Comparison of ENCODE assay signal across 8 mouse cellular contexts in the genomic region with DNA sequence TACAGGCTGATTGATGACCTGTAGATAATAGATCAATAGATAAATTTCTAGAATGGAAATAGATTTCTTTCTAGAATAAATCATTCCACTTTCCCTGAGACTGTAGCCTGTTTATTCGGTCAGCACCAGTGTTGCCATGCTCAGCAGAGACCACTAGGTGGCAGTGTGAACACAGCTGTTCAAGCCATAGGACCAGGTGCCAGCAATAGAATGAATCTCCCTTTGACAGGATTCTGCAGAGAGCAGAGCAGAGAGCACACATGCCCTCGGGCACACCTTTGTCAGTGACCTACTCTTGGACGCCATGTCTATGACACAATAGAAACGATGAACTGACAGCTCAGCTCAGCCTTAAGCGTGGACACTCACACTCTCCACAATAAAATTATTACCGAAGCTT.
DNase-seq lines count a peak whose midpoint lies in the region; ATAC-seq lines count a peak whose summit lies in the region.

No protein-coding gene starts in this region.

- no peak overlapping the region for H3K27ac ChIP-seq in embryonic facial prominence, embryonic 14.5 days (replicated peaks; ENCODE audit: low read depth, low read length)
- H3K27ac ChIP-seq in kidney, embryonic 16.5 days (ENCODE audit: low read length) = no peak overlapping the region
- no peak overlapping the region for H3K27ac ChIP-seq in liver, embryonic 11.5 days (ENCODE audit: low read depth, low read length)
- H3K27ac ChIP-seq in neural tube, embryonic 11.5 days (ENCODE audit: low read depth, low read length) = no peak overlapping the region
- H3K27ac ChIP-seq in stomach, embryonic 15.5 days = no peak overlapping the region

- no peak overlapping the region for H3K4me3 ChIP-seq in embryonic facial prominence, embryonic 14.5 days (ENCODE audit: low read depth, low read length)
- no peak overlapping the region for H3K4me3 ChIP-seq in kidney, embryonic 16.5 days (ENCODE audit: low read length)
- H3K4me3 ChIP-seq in liver, embryonic 11.5 days (ENCODE audit: low read depth, low read length) = no peak overlapping the region
- H3K4me3 ChIP-seq in neural tube, embryonic 11.5 days (ENCODE audit: low read depth, low read length) = no peak overlapping the region
- H3K4me3 ChIP-seq in stomach, embryonic 15.5 days (replicated peaks) = no peak overlapping the region

- no peaks in the 10 kb centered on the region for H3K27me3 ChIP-seq in embryonic facial prominence, embryonic 14.5 days (replicated peaks; ENCODE audit: control insufficient read depth, insufficient read depth, low read length)
- H3K27me3 ChIP-seq in kidney, embryonic 16.5 days (ENCODE audit: insufficient read depth, low read length) = no peaks in the 10 kb centered on the region
- H3K27me3 ChIP-seq in liver, embryonic 11.5 days (replicated peaks; ENCODE audit: control insufficient read depth, insufficient read depth, low read length) = no peaks in the 10 kb centered on the region
- H3K27me3 ChIP-seq in neural tube, embryonic 11.5 days (ENCODE audit: control insufficient read depth, insufficient read depth, low read length) = no peaks in the 10 kb centered on the region
- H3K27me3 ChIP-seq in stomach, embryonic 15.5 days (replicated peaks) = no peaks in the 10 kb centered on the region

- WGBS in embryonic facial prominence, embryonic 14.5 days = 24% methylated on average over 6 of the region's 6 CpGs
- WGBS in kidney, embryonic 16.5 days = 20% methylated on average over 6 of the region's 6 CpGs
- WGBS in liver, embryonic 11.5 days = 27% methylated on average over 6 of the region's 6 CpGs
- 34% methylated on average over 6 of the region's 6 CpGs for WGBS in neural tube, embryonic 11.5 days
- WGBS in stomach, embryonic 15.5 days = 21% methylated on average over 6 of the region's 6 CpGs

- H3K9ac ChIP-seq in embryonic facial prominence, embryonic 14.5 days (ENCODE audit: low read depth, low read length) = no peak overlapping the region
- H3K9ac ChIP-seq in kidney, embryonic 16.5 days (replicated peaks; ENCODE audit: low read length) = no peak overlapping the region
- no peak overlapping the region for H3K9ac ChIP-seq in liver, embryonic 11.5 days (ENCODE audit: low read depth, low read length)
- no peak overlapping the region for H3K9ac ChIP-seq in neural tube, embryonic 11.5 days (ENCODE audit: low read length)
- no peak overlapping the region for H3K9ac ChIP-seq in stomach, embryonic 15.5 days

- H3K4me2 ChIP-seq in embryonic facial prominence, embryonic 14.5 days (ENCODE audit: low read depth, low read length) = no peak overlapping the region
- H3K4me2 ChIP-seq in kidney, embryonic 16.5 days (replicated peaks; ENCODE audit: low read depth, low read length) = no peak overlapping the region
- no peak overlapping the region for H3K4me2 ChIP-seq in liver, embryonic 11.5 days
- H3K4me2 ChIP-seq in neural tube, embryonic 11.5 days (ENCODE audit: low read depth) = no peak overlapping the region
- no peak overlapping the region for H3K4me2 ChIP-seq in stomach, embryonic 15.5 days

- DNase-seq in CD4-positive helper T cell, adult 2 months (ENCODE audit: low read depth, low spot score) = peak; percentile 71
- DNase-seq in adrenal gland, postnatal 36 days = peak; percentile 72 to 78
- peak; percentile 91 for DNase-seq in embryonic facial prominence, embryonic 14.5 days (ENCODE audit: low spot score)
- peak; percentile 79 for DNase-seq in heart, adult 8-10 months (ENCODE audit: low spot score)
- DNase-seq in liver, embryonic 11.5 days (ENCODE audit: low spot score) = no peak
- peak; percentile 83 for DNase-seq in neural tube, embryonic 11.5 days (ENCODE audit: low spot score)

- H3K4me1 ChIP-seq in embryonic facial prominence, embryonic 14.5 days (ENCODE audit: control insufficient read depth, insufficient read depth, low read length) = no peaks in the 10 kb centered on the region
- peaks cover 6% of the 10 kb centered on the region; the same call in 1 of the 2 replicates for H3K4me1 ChIP-seq in kidney, embryonic 16.5 days (ENCODE audit: insufficient read depth, low read length)
- H3K4me1 ChIP-seq in liver, embryonic 11.5 days (replicated peaks; ENCODE audit: control insufficient read depth, insufficient read depth, low read length) = no peaks in the 10 kb centered on the region
- 0 out of 2 replicates have a peak, but pooled peaks cover 2% of the 10 kb centered on the region for H3K4me1 ChIP-seq in neural tube, embryonic 11.5 days (ENCODE audit: control insufficient read depth, insufficient read depth, low read length)
- no peaks in the 10 kb centered on the region for H3K4me1 ChIP-seq in stomach, embryonic 15.5 days

- peak; percentile 67 for ATAC-seq in embryonic facial prominence, embryonic 14.5 days (ENCODE audit: low read depth)
- ATAC-seq in kidney, embryonic 16.5 days (ENCODE audit: low FRiP score, low TSS enrichment) = 0 out of 2 replicates have a peak, but pooled peaks have one; percentile 55
- ATAC-seq in liver, embryonic 11.5 days (replicated peaks; ENCODE audit: low FRiP score) = peak; percentile 56; the same call in 1 of the 2 replicates
- ATAC-seq in neural tube, embryonic 11.5 days (ENCODE audit: insufficient read depth, low FRiP score, low TSS enrichment) = peak; percentile 76
- peak; percentile 58; the same call in 1 of the 2 replicates for ATAC-seq in stomach, embryonic 15.5 days (ENCODE audit: insufficient read depth, low FRiP score, low read depth)

- H3K9me3 ChIP-seq in embryonic facial prominence, embryonic 14.5 days (ENCODE audit: control insufficient read depth, low read length) = 0 out of 2 replicates have a peak, but pooled peaks cover 3% of the 10 kb centered on the region
- H3K9me3 ChIP-seq in kidney, embryonic 16.5 days (ENCODE audit: low read length) = no peaks in the 10 kb centered on the region
- H3K9me3 ChIP-seq in liver, embryonic 11.5 days (ENCODE audit: control insufficient read depth, low read length) = no peaks in the 10 kb centered on the region
- no peaks in the 10 kb centered on the region for H3K9me3 ChIP-seq in neural tube, embryonic 11.5 days (ENCODE audit: control insufficient read depth, low read length)
- no peaks in the 10 kb centered on the region; the same call in 1 of the 2 replicates for H3K9me3 ChIP-seq in stomach, embryonic 15.5 days

- peaks cover 10% of the 10 kb centered on the region; the same call in 1 of the 2 replicates for H3K36me3 ChIP-seq in embryonic facial prominence, embryonic 14.5 days (ENCODE audit: control insufficient read depth, insufficient read depth, low read length)
- H3K36me3 ChIP-seq in kidney, embryonic 16.5 days (ENCODE audit: insufficient read depth, low read length) = peaks cover 16% of the 10 kb centered on the region; the same call in 1 of the 2 replicates
- H3K36me3 ChIP-seq in liver, embryonic 11.5 days (ENCODE audit: control insufficient read depth, insufficient read depth, low read length) = peaks cover 3% of the 10 kb centered on the region; the same call in 1 of the 2 replicates
- 0 out of 2 replicates have a peak, but pooled peaks cover 2% of the 10 kb centered on the region for H3K36me3 ChIP-seq in neural tube, embryonic 11.5 days (ENCODE audit: control insufficient read depth, insufficient read depth, low read length)
- H3K36me3 ChIP-seq in stomach, embryonic 15.5 days = peaks cover 15% of the 10 kb centered on the region; the same call in 1 of the 2 replicates
